Mouse (Mus musculus) thymus, adult 2 months (tissue): ENCODE data around the gene Ints5. TPM values are rescaled to one million over a fixed set of nuclear protein-coding genes. Genes with fewer than 3 reads are reported as not detected.

ENCODE experiments used
- DNase-seq: peaks from one replicate; pipeline ENCODE4 v3.0.0; 2021
- H3K27ac ChIP-seq: fragments of 200-500 bp; 2 replicates; pipeline ENCODE4 v1.5.1; 2012; ENCODE audit warnings: low read length, control low read depth; ENCODE audit not compliant: control insufficient read depth, insufficient read depth
- H3K27me3 ChIP-seq: fragments of 200-500 bp; 2 replicates; pipeline ENCODE4 v1.6.1; 2012; ENCODE audit warnings: mild to moderate bottlenecking, low read length, moderate library complexity, mixed read lengths; ENCODE audit not compliant: control insufficient read depth, insufficient read depth
- H3K36me3 ChIP-seq: fragments of 200-500 bp; 2 replicates; pipeline ENCODE4 v1.6.1; 2012; ENCODE audit warnings: mild to moderate bottlenecking, low read length, moderate library complexity; ENCODE audit not compliant: control insufficient read depth, insufficient read depth
- H3K4me1 ChIP-seq: fragments of 200-500 bp; replicated peaks from 2 replicates; pipeline ENCODE4 v1.6.1; 2012; ENCODE audit warnings: low read length; ENCODE audit not compliant: control insufficient read depth, insufficient read depth
- H3K4me3 ChIP-seq: fragments of 200-500 bp; 2 replicates; pipeline ENCODE4 v1.5.1; 2012; ENCODE audit warnings: mild to moderate bottlenecking, low read length, control low read depth, moderate library complexity; ENCODE audit not compliant: control insufficient read depth, insufficient read depth
- CTCF ChIP-seq: fragments of 200-500 bp; IDR thresholded peaks from 2 replicates; pipeline ENCODE4 v1.5.1; 2012; ENCODE audit warnings: mild to moderate bottlenecking, control low read depth, low read length, moderate library complexity, borderline replicate concordance; ENCODE audit not compliant: control insufficient read depth, poor library complexity, insufficient read depth; ENCODE audit errors: extremely low read depth
- POLR2A ChIP-seq: fragments of 200-500 bp; IDR thresholded peaks from 2 replicates; pipeline ENCODE4 v1.6.1; 2012; ENCODE audit warnings: mild to moderate bottlenecking, low read length, control low read depth, moderate library complexity; ENCODE audit not compliant: control insufficient read depth, poor library complexity, insufficient read depth; ENCODE audit errors: extremely low read depth
- WGBS: fragments of 180-500 bp; shearing (Covaris S2); methylation state at CpG from one replicate; pipeline ENCODE4 v1.1.7; 2018; 5-methylcytosine and 5-hydroxymethylcytosine counted together
- polyA plus RNA-seq: library from polyadenylated mRNA; depleted of rRNA; stranded (reverse); fragments of >200 nt; gene quantifications from 2 replicates; pipeline ENCODE4 v1.2.3, GENCODE M21; 2012

Ints5 gene
- polyA plus RNA-seq, 1 experiment: 51.9 TPM

- no peak for DNase-seq
- no peaks in the 10 kb centered on the region for H3K27me3 ChIP-seq
- no peaks in the 10 kb centered on the region for H3K36me3 ChIP-seq
- no peak overlapping the region for H3K4me3 ChIP-seq
- peaks cover 15% of the 10 kb centered on the region for H3K4me1 ChIP-seq
- 94% methylated on average over 12 of the region's 12 CpGs for WGBS
- no peak overlapping the region for H3K27ac ChIP-seq
- TF ChIP-seq CTCF: no peak
- no peak for TF ChIP-seq POLR2A
Observed at GRCm38 (mm10) chr19:8927891-8928525, 35.2 kb downstream of the Ints5 start.

- H3K4me3 ChIP-seq: peak overlapping the region; percentile 82; the same call in 1 of the 2 replicates
- WGBS: 66% methylated on average over 16 of the region's 16 CpGs
- H3K27me3 ChIP-seq: no peaks in the 10 kb centered on the region
- H3K36me3 ChIP-seq: peaks cover 4% of the 10 kb centered on the region; the same call in 1 of the 2 replicates
- TF ChIP-seq POLR2A: no peak; the same call in 1 of the 2 replicates
- no peak for TF ChIP-seq CTCF
- no peak overlapping the region for H3K27ac ChIP-seq
- peaks cover 15% of the 10 kb centered on the region for H3K4me1 ChIP-seq
- no peak for DNase-seq
Observed at GRCm38 (mm10) chr19:8928689-8929223, 36.0 kb downstream of the Ints5 start.

- peaks cover 15% of the 10 kb centered on the region for H3K4me1 ChIP-seq
- 2% methylated on average over 68 of the region's 74 CpGs for WGBS
- peak; percentile 91 for DNase-seq
- TF ChIP-seq CTCF (peak; percentile 89), POLR2A (peak; percentile 40; the same call in 1 of the 2 replicates)
- peaks cover 4% of the 10 kb centered on the region; the same call in 1 of the 2 replicates for H3K36me3 ChIP-seq
- no peaks in the 10 kb centered on the region for H3K27me3 ChIP-seq
- peak within 1 kb of the TSS; percentile 82 for H3K4me3 ChIP-seq
- H3K27ac ChIP-seq: peak within 1 kb of the TSS; percentile 33; the same call in 1 of the 2 replicates
Observed at GRCm38 (mm10) chr19:8929224-8930088, 36.7 kb downstream of the Ints5 start, which contains the start of the genes Rom1 and Eml3. Gene Rom1, minus strand, starts transcription at chr19:8929356. Gene Eml3, plus strand, starts transcription at chr19:8929552.

GRCm38 (mm10) chr19:8930117-8930516 lies 37.3 kb downstream of the Ints5 start:
- no peaks in the 10 kb centered on the region for H3K27me3 ChIP-seq
- peaks cover 15% of the 10 kb centered on the region for H3K4me1 ChIP-seq
- no peak overlapping the region for H3K27ac ChIP-seq
- no peak for DNase-seq
- peaks cover 4% of the 10 kb centered on the region; the same call in 1 of the 2 replicates for H3K36me3 ChIP-seq
- peak overlapping the region; percentile 82 for H3K4me3 ChIP-seq
- WGBS: 19% methylated on average over 11 of the region's 11 CpGs
- TF ChIP-seq CTCF (no peak), POLR2A (no peak)

DNA sequence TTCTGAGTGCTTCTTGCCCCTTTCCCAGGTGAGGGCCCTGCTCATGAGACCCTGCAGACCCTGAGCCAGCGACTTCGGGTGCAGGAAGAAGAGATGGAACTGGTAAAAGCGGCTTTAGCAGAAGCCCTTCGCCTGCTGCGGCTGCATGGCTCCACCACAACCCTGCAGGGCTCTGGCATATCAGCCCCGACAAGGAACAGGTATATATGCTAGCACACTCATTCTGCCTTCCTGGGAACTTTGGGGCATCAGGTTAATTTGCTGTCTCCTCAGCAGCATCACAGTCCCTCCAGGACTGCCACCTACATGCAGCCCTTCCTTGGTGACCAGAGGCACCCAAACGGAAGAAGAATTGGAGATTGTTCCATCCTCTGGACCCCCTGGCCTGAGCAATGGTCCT lies 38.0 kb downstream of the Ints5 start:
- Histone ChIP-seq H3K27me3 (no peaks in the 10 kb centered on the region), H3K27ac (no peak overlapping the region), H3K4me3 (no peak overlapping the region), H3K36me3 (peaks cover 4% of the 10 kb centered on the region; the same call in 1 of the 2 replicates), H3K4me1 (peaks cover 15% of the 10 kb centered on the region)
- 89% methylated on average over 7 of the region's 7 CpGs for whole genome bisulfite sequencing
- TF ChIP-seq CTCF (no peak), POLR2A (no peak)
- no peak for DNase-seq

DNA sequence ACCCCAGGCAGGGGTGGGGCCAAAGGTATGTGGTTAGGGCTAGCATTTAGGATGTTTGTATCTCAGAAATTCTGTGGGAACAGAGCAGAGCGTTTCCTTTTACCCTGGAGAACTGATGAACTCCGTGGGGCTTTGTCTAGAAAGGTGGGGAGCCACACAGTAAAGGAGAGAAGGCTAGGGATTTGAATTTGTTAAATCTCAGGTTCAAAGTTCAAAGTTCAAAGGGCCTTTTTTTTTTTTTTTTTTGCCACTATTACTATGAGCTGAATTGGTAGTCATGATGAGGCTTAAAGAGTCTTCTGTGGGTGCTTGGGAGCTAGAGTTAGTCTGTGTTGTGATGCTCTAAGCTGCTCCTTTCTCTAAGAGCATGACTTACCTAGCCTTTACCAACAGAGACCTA lies 43.9 kb downstream of the Ints5 start:
- H3K4me1 ChIP-seq: peaks cover 9% of the 10 kb centered on the region
- no peak overlapping the region for H3K27ac ChIP-seq
- WGBS: 94% methylated on average over 2 of the region's 2 CpGs
- peaks cover 10% of the 10 kb centered on the region; the same call in 1 of the 2 replicates for H3K36me3 ChIP-seq
- DNase-seq: no peak
- TF ChIP-seq POLR2A: no peak
- TF ChIP-seq CTCF: no peak
- H3K27me3 ChIP-seq: no peaks in the 10 kb centered on the region
- no peak overlapping the region for H3K4me3 ChIP-seq
